Mouse (Mus musculus): ENCODE data around the gene Iqcf1.
"Not testable (repeated sequence)": the region's sequence is repeated elsewhere in the genome, so short reads cannot be mapped to it uniquely, and the experiment has no call there.

Iqcf1 gene

DNA sequence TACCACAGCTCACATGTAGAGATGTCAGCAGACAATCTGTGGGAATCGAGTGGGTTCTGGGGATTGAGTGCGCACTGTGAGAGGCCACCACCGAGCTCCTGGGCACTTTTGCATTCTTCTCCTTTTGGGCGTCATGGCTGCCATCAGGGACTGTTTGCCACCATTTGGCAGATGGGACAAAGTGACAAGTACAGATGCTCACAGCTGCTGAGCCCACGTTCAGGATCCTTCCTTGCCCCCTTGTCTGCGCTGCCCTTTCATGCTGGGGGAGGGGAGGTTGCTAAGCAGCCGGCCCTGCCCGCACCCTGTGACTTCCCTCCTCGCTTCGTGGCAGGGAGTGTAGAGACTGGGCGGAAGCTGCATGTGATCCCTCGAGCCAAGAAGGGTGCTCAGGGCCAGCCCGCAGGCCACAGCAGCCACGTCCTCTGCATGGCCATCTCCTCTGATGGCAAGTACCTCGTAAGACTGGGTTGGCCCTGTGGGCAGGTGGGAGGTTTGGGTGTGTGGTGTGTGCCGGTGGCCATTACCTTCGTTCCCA is 17.1 kb upstream of the Iqcf1 start:
- in situ Hi-C loops (cut with MboI), result no loop called here

DNA sequence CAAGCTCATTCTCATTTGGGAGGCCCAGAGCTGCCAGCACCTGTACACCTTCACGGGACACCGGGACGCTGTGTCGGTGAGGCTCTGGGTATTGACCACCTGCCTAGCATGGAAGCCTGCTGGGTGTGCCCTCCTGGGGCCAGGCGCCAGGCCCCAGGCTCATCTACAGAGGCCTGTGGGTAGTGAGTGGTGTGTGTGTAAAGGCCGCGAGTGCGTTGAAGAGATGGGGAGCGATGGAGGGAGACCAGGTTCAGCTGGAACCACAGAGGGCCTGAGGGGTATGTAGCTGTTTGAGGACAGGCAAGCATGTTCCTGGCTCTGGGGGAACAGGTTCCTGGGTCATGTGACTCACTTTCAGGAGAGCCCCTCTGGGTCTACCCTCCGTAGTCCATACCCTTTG is 16.6 kb upstream of the Iqcf1 start:
- in situ Hi-C loops (cut with MboI), result no loop called here

DNA sequence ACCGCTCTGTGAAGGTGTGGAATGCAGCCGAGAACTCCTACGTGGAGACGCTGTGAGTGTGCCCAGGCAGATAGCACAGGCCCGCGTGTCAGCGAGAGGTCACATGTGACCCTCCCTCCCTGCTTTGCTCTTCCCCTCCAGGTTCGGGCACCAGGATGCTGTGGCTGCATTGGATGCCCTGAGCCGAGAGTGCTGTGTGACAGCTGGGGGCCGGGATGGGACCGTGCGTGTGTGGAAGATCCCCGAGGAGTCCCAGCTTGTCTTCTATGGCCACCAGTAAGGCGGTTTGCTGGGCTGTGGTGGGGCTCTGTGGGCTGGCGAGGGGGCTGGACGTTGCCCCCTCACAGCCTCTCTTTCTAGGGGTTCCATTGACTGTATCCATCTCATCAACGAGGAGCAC is 16.2 kb upstream of the Iqcf1 start:
- in situ Hi-C loops (cut with MboI), result no loop called here

DNA sequence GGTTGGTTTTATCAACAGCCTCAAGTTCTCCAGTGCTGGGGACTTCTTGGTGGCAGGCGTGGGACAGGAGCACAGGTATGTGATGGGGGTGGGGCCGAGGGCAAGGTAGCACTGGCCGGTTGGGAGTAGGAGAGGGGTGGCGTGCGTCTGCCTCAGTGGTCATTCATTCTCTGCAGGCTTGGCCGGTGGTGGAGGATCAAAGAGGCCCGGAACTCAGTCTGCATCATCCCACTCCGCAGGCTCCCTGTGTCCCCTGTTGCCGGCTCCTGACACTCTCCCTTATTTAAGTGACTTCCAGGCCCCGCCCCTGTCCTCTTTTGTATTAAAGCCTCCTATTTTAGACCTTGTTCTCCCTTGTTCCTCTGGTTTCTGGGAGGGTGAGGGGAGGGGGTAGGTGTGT is 14.7 kb upstream of the Iqcf1 start:
- in situ Hi-C loops (cut with MboI), result no loop called here

DNA sequence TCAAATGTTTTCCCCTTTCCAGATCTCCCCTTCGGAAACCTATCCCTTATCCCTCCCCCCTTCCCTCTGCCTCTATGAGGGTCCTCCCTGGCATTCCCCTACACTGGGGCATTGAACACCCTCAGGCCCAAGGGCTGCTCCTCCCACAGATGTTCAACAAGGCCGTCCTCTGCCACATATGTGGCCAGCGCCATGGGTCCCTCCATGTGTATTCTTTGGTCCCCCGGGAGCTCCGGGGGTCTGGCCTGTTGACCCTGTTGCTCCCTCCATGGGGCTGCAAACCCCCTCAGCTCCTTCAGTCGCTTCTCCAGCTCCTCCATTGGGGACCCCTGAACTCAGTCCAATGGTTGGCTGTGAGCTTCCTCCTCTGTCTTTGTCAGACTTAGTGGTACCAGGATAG is 12.2 kb upstream of the Iqcf1 start:
- in situ Hi-C loops (cut with MboI), result not testable (repeated sequence)

DNA sequence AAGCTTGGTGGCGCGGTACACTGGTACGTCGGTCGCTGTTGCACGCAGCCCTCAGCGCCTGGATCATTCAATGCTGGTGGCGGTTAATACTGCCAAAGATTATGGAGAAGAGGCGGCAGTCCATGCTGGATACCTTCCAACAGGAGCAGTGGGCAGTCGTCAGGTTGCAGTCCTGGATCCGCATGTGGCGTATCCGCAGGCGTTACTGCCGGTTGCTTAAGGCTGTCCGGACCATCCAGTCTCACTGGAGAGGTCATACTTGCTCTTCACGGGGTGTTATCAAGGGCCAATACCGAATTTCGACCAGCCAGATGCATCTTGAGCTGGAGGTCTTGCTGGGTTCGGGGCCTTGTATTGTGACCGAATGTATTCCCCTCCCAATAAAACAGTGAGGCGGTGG is 2.1 kb downstream of the Iqcf1 start:
- in situ Hi-C loops (cut with MboI), result no loop called here

DNA sequence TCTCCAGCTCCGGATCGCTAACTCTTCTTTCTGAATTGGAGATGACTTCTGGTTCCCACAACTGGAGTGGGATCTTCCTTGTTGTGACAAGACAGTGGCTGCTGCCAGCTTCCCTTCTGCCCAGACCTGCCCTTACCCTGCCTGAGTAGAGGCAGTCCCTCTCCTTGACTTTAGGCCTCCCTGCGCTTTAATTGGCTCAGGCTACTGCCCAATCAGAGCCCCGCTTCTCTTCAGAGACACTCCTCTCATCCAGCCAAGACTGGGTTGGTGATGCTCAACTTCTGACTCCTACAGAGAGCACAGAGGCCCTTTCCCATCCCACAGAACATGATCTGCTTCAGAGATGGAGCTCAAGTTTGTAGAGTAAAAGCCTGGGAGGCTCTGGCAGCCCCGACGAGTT is 4.5 kb downstream of the Iqcf1 start:
- in situ Hi-C loops (cut with MboI), result no loop called here

DNA sequence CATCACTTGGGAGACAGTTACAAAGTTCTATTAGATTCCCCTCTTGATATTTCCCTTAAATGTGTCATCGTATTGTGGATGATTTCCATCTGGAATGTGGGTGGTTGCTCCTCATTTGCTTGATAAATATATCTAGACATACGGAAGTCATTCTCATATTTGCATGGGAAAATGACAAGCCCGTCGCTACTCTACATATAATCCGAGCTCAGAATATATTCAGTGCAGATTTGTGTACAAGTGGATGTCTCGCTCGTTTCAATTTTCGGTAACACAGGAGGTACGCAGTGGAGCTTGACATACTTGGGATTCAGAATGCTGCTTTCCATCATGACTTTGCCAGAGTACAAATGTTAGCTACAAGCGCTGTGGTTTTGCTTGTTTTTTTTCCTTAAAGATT is 9.6 kb downstream of the Iqcf1 start:
- in situ Hi-C loops (cut with MboI), result no loop called here

DNA sequence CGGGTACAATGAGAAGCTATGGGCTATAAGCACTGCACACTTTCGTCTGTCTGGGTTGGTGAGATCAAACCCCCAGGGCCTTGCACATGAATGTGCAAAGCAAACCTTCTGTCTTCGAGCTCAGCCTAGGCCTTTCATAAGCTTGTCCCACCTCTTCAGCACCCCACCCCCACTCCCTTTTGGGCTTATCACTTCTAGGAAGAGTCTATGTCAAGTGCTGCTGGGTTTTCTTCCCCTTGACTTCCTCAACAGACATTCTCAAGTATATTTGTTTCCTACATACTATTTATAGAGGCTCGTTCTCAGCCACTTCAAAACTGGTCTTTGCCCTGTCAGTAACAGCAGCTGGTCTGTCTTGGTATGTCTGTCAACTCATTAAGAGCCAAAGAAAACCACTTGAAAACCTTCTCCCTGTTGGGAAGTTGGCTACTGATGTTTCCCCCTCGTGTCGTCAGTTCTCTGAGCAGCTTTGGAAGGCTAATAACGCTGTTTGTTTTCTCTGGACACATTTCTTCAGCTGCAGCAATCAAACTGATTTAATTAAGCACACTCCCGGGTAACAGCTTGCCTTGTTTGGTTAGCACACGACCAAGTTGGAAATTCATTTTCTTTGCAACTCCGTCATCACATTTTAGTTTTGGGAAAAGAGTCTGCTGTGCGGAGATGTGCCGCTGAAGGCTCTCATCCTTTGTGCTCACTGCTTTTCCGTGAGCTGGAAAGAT is 13.1 kb downstream of the Iqcf1 start:
- in situ Hi-C loops (cut with MboI), result no loop called here

DNA sequence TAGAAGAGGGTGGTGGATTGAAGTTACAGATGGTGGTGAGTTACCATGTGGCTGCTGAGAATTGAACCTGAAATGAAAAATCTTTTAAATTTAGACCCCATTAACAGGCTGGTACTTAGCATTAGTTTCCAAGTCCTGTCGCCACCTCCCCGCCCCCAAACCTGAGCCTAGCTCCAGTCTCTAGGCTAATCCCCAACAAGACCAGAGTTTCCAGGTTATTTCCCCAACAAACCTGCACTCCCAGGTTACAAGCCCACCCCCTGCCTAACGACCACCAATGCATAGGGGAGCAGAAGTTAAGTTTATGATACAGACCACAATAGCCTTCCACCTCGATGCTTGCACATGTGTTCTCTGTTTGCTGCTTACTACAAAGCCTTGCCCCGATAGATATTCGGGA is 13.8 kb downstream of the Iqcf1 start:
- in situ Hi-C loops (cut with MboI), result no loop called here

DNA sequence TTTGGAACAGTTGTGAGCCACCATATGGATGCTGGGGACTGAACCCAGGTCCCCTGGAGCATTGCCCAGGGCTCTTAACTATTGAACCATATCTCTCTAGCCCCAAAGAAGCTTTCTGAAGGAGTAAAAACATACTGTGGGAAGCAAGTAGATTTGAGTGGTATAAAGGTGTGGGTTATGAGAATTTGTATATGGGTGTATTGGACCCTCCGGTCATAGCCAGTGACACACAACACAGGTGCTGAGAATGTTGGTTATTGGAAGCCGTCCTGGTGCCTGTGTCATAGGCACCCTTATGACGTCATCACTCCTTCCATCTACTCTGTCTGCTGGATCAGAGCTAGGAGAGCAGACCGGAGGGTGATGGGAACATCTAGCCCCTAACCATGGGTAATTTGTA is 14.5 kb downstream of the Iqcf1 start, which contains the start of gene Iqcf5:
Gene Iqcf5 (plus strand): TSS at position 301 of the 400 bp plus-strand sequence.
- in situ Hi-C loops (cut with MboI), result no loop called here

DNA sequence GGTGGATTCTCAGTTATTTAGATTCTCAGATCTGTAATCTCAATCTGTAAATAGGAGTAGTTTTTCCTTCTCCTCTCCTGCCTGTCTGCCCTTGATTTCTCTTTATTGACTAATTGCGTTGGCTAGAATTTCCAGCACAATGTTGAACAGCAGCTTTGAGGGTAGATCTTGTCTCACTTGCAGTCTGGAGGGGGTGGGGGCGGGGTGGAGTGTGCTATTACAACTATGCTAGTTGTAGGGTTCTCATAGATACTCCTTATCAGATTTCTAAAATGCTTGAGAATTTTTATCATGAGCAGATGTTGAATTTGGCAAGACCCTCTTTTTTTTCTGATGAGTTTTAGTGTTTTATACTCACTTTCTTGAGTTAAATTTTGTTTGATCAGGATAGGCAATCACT is 19.7 kb downstream of the Iqcf1 start:
- in situ Hi-C loops (cut with MboI), result no loop called here

DNA sequence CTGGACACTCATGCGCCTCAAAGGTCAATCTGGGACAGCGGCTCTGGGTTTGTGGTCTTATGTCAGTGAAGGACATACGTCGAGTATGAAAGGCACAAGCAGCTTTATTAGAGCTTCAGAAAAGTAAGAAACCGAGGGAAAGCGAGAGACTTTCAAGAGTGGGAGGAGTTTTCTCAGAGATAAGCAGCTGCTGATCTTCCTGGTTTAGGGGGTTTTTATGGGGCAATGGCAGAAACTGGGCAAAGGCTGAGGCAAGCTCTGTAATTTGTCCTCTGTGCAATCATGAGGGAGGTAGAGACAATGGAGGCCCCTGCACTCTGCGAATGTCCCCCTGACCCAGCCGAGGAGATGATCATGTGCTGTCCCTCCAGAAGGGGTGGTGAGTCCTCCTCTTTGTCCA is 20.1 kb downstream of the Iqcf1 start:
- in situ Hi-C loops (cut with MboI), result no loop called here

DNA sequence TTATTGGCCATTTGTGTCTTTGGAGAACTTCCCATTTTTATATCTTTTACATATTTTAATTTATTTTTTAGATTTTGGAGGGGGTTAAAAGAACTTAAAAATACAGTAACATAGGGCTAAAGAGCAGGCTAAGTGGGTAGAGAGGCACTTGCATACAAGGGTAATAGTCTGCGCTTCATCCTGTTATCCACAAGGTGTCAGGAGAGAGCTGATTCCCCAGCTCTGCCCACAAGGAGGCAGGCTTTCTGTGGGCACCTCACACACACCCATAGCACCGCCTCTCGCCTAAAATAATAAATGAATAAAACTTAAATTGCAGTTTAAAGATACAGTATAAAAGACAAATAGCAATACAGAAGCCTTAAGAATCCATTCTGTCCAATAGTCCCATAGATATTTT is 32.1 kb downstream of the Iqcf1 start:
- in situ Hi-C loops (cut with MboI), result no loop called here

DNA sequence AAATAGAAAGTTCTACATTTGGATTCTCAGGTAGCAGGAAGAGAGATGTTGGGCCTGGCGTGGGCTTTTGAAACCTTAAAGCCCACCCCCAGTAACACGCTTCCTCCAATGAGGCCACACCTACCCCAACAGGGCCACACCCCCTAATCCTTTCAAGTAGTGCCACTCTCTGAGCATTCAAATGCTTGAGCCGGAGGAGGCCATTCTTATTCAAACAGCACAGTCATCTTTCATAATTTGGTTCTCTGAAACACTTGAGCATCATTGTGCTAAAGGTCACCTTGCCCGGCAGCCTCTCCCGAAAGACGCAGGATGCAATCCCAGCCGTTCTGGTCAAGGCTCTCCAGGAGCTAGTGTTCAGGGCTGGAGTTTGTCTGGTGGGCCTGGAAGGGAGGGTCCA is 34.5 kb downstream of the Iqcf1 start:
- in situ Hi-C loops (cut with MboI), result no loop called here

DNA sequence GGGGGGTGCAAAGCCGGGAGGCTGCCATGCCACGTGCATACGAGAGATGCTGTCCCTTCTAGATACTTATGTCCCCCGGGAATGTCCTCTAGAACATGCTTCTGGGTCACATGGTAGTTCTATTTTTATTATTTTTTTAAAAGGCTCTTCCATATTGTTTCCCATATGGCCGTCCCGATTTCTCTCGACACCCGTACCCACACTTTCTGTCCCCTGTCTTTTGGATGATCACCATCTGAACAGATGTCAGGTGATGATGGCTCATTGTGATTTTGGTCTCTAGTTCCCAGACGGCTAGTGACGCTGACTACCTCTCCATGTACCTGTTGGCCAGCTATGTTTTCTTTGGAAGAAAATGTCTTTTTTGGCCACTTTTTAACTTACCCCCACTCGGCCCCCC is 35.2 kb downstream of the Iqcf1 start:
- in situ Hi-C loops (cut with MboI), result no loop called here

Data from mature B cell (primary cell).